Mouse (Mus musculus) myocyte (in vitro differentiated cells): ENCODE data around the gene Dock6. TPM values are rescaled to one million over a fixed set of nuclear protein-coding genes. Genes with fewer than 3 reads are reported as not detected.

ENCODE experiments used
- H3K27me3 ChIP-seq: one replicate; pipeline ENCODE4 v1.6.1; 2011; ENCODE audit not compliant: control insufficient read depth, insufficient read depth, insufficient read length
- H3K36me3 ChIP-seq: one replicate; pipeline ENCODE4 v1.6.1; 2011; ENCODE audit not compliant: control insufficient read depth, insufficient read depth
- H3K4me2 ChIP-seq: one replicate; pipeline ENCODE4 v1.6.1; 2011; ENCODE audit warnings: low read depth, control low read depth
- H3K4me3 ChIP-seq: one replicate; pipeline ENCODE4 v1.5.1; 2011; ENCODE audit warnings: mild to moderate bottlenecking, control low read depth, moderate library complexity
- H3K79me2 ChIP-seq: one replicate; pipeline ENCODE4 v1.6.1; 2011; ENCODE audit not compliant: control insufficient read depth, insufficient read depth
- H3ac ChIP-seq: one replicate; pipeline ENCODE4 v1.6.1; 2011; ENCODE audit not compliant: control insufficient read depth, insufficient read length
- CEBPB ChIP-seq: IDR thresholded peaks from 2 replicates; pipeline ENCODE4 v1.6.1; 2011; ENCODE audit warnings: mild to moderate bottlenecking, moderate library complexity; ENCODE audit not compliant: poor library complexity, insufficient read depth, severe bottlenecking
- E2F4 ChIP-seq: IDR thresholded peaks from one replicate; pipeline ENCODE4 v1.6.1; 2011; ENCODE audit warnings: mild to moderate bottlenecking, control low read depth, moderate library complexity; ENCODE audit not compliant: insufficient read depth
- MAX ChIP-seq: IDR thresholded peaks from one replicate; pipeline ENCODE4 v1.6.1; 2011; ENCODE audit warnings: low read depth, mild to moderate bottlenecking, control low read depth
- MYOD1 ChIP-seq, 3 experiments: IDR thresholded peaks; one replicate each; pipeline ENCODE4 v1.6.1; 2011; ENCODE audit warnings: control low read depth in 2 of 3, low read depth in 2 of 3, mild to moderate bottlenecking in 2 of 3, moderate library complexity in 1 of 3; ENCODE audit not compliant: insufficient read length in 2 of 3, control insufficient read depth in 1 of 3
- MYOG ChIP-seq, 3 experiments: IDR thresholded peaks; one replicate each; pipeline ENCODE4 v1.6.1; 2011; ENCODE audit warnings: control low read depth in 2 of 3, low read depth in 2 of 3, mild to moderate bottlenecking in 2 of 3; ENCODE audit not compliant: insufficient read length in 2 of 3, control insufficient read depth in 1 of 3, insufficient read depth in 1 of 3
- POLR2A ChIP-seq: IDR thresholded peaks from one replicate; pipeline ENCODE4 v1.6.1; 2011; ENCODE audit warnings: low read depth, mild to moderate bottlenecking, control low read depth, moderate library complexity; ENCODE audit not compliant: insufficient read length
- POLR2AphosphoS2 ChIP-seq: IDR thresholded peaks from one replicate; pipeline ENCODE4 v1.6.1; 2011; ENCODE audit warnings: low read depth, control low read depth; ENCODE audit not compliant: insufficient read length
- REST ChIP-seq: IDR thresholded peaks from one replicate; pipeline ENCODE4 v1.6.1; 2011; ENCODE audit warnings: mild to moderate bottlenecking, control low read depth, moderate library complexity; ENCODE audit not compliant: insufficient read depth, insufficient read length
- SRF ChIP-seq: IDR thresholded peaks from one replicate; pipeline ENCODE4 v1.6.1; 2011; ENCODE audit warnings: low read depth; ENCODE audit not compliant: control insufficient read depth, insufficient read length
- TCF12 ChIP-seq: IDR thresholded peaks from one replicate; pipeline ENCODE4 v1.6.1; 2011; ENCODE audit warnings: mild to moderate bottlenecking, control low read depth; ENCODE audit not compliant: poor library complexity, insufficient read depth, severe bottlenecking
- TCF3 ChIP-seq: IDR thresholded peaks from one replicate; pipeline ENCODE4 v1.6.1; 2011; ENCODE audit warnings: low read depth, control low read depth; ENCODE audit not compliant: insufficient read length
- USF1 ChIP-seq: IDR thresholded peaks from one replicate; pipeline ENCODE4 v1.6.1; 2011; ENCODE audit warnings: low read depth, mild to moderate bottlenecking, control low read depth, moderate library complexity
- polyA plus RNA-seq: library from polyadenylated mRNA; unstranded; fragments of >200 nt; fragmentation: generic; extraction: Trizol; gene quantifications from one replicate; pipeline ENCODE4 v1.2.1, GENCODE M21; 2012; ENCODE audit warnings: missing spikeins

Dock6 gene
- polyA plus RNA-seq, 1 experiment: 20.3 TPM

GRCm38 (mm10) chr9:21851084-21851483 is 1.4 kb downstream of the Dock6 start:
- no peak overlapping the region for H3ac ChIP-seq
- H3K36me3 ChIP-seq: no peaks in the 10 kb centered on the region
- no peaks in the 10 kb centered on the region for H3K79me2 ChIP-seq
- no peak overlapping the region for H3K4me2 ChIP-seq
- TF ChIP-seq TCF3 (no peak), CEBPB (no peak), MYOD1 (IDR thresholded peaks at IDR 0.05; ENCODE audit: control insufficient read depth in 1 of 3, insufficient read length in 2 of 3, low read depth in 2 of 3) (no peak), MAX (no peak), SRF (no peak), POLR2AphosphoS2 (no peak), POLR2A (no peak), TCF12 (no peak), E2F4 (no peak), MYOG (IDR thresholded peaks at IDR 0.05; ENCODE audit: control insufficient read depth in 1 of 3, insufficient read depth in 1 of 3, insufficient read length in 2 of 3, low read depth in 2 of 3) (no peak), USF1 (no peak), REST (no peak)
- H3K27me3 ChIP-seq: no peaks in the 10 kb centered on the region
- no peak overlapping the region for H3K4me3 ChIP-seq

DNA sequence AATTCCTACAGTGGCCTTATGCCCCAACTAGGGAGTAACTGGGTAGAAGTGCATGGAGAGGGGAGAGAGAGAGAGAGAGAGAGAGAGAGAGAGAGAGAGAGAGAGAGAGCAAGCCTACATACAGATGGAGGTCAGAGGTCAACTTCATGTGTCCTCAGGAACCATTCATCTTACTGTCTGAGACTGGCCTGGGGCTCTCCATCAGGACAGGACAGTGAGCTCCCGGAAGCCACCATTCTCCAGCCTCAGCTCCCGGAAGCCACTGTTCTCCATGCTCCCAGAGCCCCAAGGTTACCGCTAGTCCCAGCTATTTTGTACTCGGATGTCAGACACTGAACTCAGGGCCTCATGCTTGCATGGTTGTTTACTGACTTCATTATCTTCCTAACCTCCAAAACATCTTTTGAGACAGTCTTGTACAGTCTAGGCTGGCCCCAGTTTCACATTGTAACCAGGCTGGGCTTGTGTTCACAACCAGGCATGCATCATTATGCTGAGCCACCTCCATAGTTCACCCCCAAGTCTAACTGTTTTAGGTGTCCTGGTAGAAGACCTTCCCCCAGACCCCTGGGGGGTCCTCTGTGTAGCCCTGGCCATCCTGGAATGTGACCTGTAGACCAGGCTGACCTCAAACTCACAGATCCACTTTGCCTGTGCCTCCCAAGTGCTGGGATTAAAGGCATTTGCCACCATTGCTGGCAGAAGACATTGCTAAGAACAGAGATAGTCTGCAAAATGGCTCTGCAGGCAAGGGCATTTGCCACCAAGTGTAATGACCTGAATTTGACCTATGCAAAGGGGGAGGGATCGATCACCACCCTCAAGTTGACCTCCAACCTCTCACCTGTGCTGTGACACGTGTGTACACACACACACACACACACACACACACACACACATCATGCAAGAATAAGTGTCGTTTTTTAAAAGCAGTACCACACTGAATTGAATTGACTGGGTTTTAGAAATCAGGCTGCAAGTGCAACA is 2.5 kb downstream of the Dock6 start:
- Histone ChIP-seq H3K27me3 (no peaks in the 10 kb centered on the region), H3K4me2 (no peak overlapping the region), H3K4me3 (no peak overlapping the region), H3ac (no peak overlapping the region), H3K79me2 (no peaks in the 10 kb centered on the region), H3K36me3 (no peaks in the 10 kb centered on the region)
- TF ChIP-seq E2F4: no peak
- no peak for TF ChIP-seq MYOD1 (IDR thresholded peaks at IDR 0.05; ENCODE audit: control insufficient read depth in 1 of 3, insufficient read length in 2 of 3, low read depth in 2 of 3)
- no peak for TF ChIP-seq TCF12
- no peak for TF ChIP-seq USF1
- no peak for TF ChIP-seq POLR2A
- no peak for TF ChIP-seq MYOG (IDR thresholded peaks at IDR 0.05; ENCODE audit: control insufficient read depth in 1 of 3, insufficient read depth in 1 of 3, insufficient read length in 2 of 3, low read depth in 2 of 3)
- no peak for TF ChIP-seq MAX
- no peak for TF ChIP-seq POLR2AphosphoS2
- TF ChIP-seq REST: no peak
- no peak for TF ChIP-seq SRF
- TF ChIP-seq TCF3: no peak
- no peak for TF ChIP-seq CEBPB

GRCm38 (mm10) chr9:21847926-21848325 is 4.5 kb downstream of the Dock6 start:
- Histone ChIP-seq H3K4me3 (no peak overlapping the region), H3K27me3 (no peaks in the 10 kb centered on the region), H3K36me3 (peaks cover 8% of the 10 kb centered on the region), H3K4me2 (no peak overlapping the region), H3K79me2 (no peaks in the 10 kb centered on the region), H3ac (no peak overlapping the region)
- TF ChIP-seq E2F4 (no peak), MYOG (IDR thresholded peaks at IDR 0.05; ENCODE audit: control insufficient read depth in 1 of 3, insufficient read depth in 1 of 3, insufficient read length in 2 of 3, low read depth in 2 of 3) (no peak), CEBPB (no peak), MYOD1 (IDR thresholded peaks at IDR 0.05; ENCODE audit: control insufficient read depth in 1 of 3, insufficient read length in 2 of 3, low read depth in 2 of 3) (no peak), SRF (no peak), USF1 (no peak), POLR2AphosphoS2 (no peak), POLR2A (no peak), TCF12 (no peak), TCF3 (no peak), MAX (no peak), REST (no peak)

- Histone ChIP-seq H3K27me3 (no peaks in the 10 kb centered on the region), H3K4me3 (no peak overlapping the region), H3K4me2 (peak overlapping the region; percentile 40), H3K79me2 (no peaks in the 10 kb centered on the region), H3K36me3 (peaks cover 8% of the 10 kb centered on the region), H3ac (no peak overlapping the region)
- TF ChIP-seq POLR2AphosphoS2: no peak
- no peak for TF ChIP-seq SRF
- no peak for TF ChIP-seq REST
- no peak for TF ChIP-seq E2F4
- TF ChIP-seq TCF12: no peak
- no peak for TF ChIP-seq MAX
- TF ChIP-seq POLR2A: no peak
Measured at GRCm38 (mm10) chr9:21847425-21847824, 5.0 kb downstream of the Dock6 start.
